13 mouse cellular contexts compared by ENCODE assay signal in genomic region chr8:122264243-122264642, GRCm38 (mm10). TPM values are rescaled to one million over a fixed set of nuclear protein-coding genes. Genes with fewer than 3 reads are reported as not detected.
DNase-seq lines count a peak whose midpoint lies in the region; ATAC-seq and TF ChIP-seq lines count a peak whose summit lies in the region.
"Had no signal": no experiment of that assay in that cellular context is flagged by ENCODE, and none has a peak within 500 bp of the region (broad histone marks: within the 10 kb centered on the region; RNA-seq: fewer than 3 reads in every experiment).

No protein-coding gene starts in this region.

- 31% methylated on average over 9 of the region's 9 CpGs for WGBS in lung, postnatal 0 days

- no peak for TF ChIP-seq EP300 in lung, postnatal 0 days (IDR thresholded peaks at IDR 0.05)

- H3K9ac ChIP-seq in lung, postnatal 0 days (replicated peaks; ENCODE audit: low read depth) = no peak overlapping the region
- H3K9ac ChIP-seq: embryonic facial prominence, embryonic 12.5 days; forebrain, embryonic 15.5 days; heart, embryonic 12.5 days had no signal

- DNase-seq in lung, postnatal 10 days = peak; percentile 42
- no peak for DNase-seq in lung, postnatal 0 days (ENCODE audit: low spot score)
- peak; percentile 11 for DNase-seq in brain, embryonic 14.5 days (ENCODE audit: low read depth)
- peak; percentile 81 to 85 for DNase-seq in cerebellum, postnatal 36 days
- peak; percentile 44 to 49 for DNase-seq in monocyte, adult 2 months (ENCODE audit: low read depth in 1 of 2, low spot score in 2 of 2)
- DNase-seq in ovary, postnatal 14 days (ENCODE audit: low spot score) = no peak
- DNase-seq in adrenal gland, postnatal 14 days = no peak
- DNase-seq in yolk sac, embryonic 10.5 days (ENCODE audit: low spot score) = no peak
- DNase-seq: kidney, postnatal 4 days; spleen, adult 18-20 months had no signal

- no peaks in the 10 kb centered on the region for H3K4me1 ChIP-seq in lung, postnatal 0 days (ENCODE audit: insufficient read depth, low read depth, low read length)

- H3K9me3 ChIP-seq in lung, postnatal 0 days (ENCODE audit: low read length) = no peaks in the 10 kb centered on the region
- H3K9me3 ChIP-seq: embryonic facial prominence, embryonic 12.5 days; forebrain, embryonic 15.5 days; heart, embryonic 12.5 days had no signal

- TF ChIP-seq CTCF in lung, postnatal 0 days (IDR thresholded peaks at IDR 0.05) = no peak
- no peak for TF ChIP-seq CTCF in brain, embryonic 14.5 days (IDR thresholded peaks at IDR 0.05; ENCODE audit: borderline replicate concordance, extremely low read depth, insufficient read depth, insufficient read length)

- TF ChIP-seq POLR2A in brain, embryonic 14.5 days (IDR thresholded peaks at IDR 0.05; ENCODE audit: borderline replicate concordance, extremely low read depth, insufficient read depth, insufficient read length, poor library complexity, severe bottlenecking) = no peak

- H3K27ac ChIP-seq in lung, postnatal 0 days (ENCODE audit: low read length) = no peak overlapping the region
- H3K27ac ChIP-seq: embryonic facial prominence, embryonic 12.5 days; forebrain, embryonic 15.5 days had no signal

- no peaks in the 10 kb centered on the region for H3K27me3 ChIP-seq in lung, postnatal 0 days (replicated peaks; ENCODE audit: insufficient read depth, low read length)
- H3K27me3 ChIP-seq: forebrain, embryonic 15.5 days had no signal

- H3K36me3 ChIP-seq in lung, postnatal 0 days (ENCODE audit: insufficient read depth, low read length) = no peaks in the 10 kb centered on the region
- H3K36me3 ChIP-seq: embryonic facial prominence, embryonic 12.5 days; forebrain, embryonic 15.5 days; heart, embryonic 12.5 days had no signal

- no peak overlapping the region for H3K4me3 ChIP-seq in lung, postnatal 0 days (ENCODE audit: low read depth, low read length)
- H3K4me3 ChIP-seq: embryonic facial prominence, embryonic 12.5 days; forebrain, embryonic 15.5 days; heart, embryonic 12.5 days had no signal

- H3K4me2 ChIP-seq in lung, postnatal 0 days (replicated peaks; ENCODE audit: low read depth, low read length) = no peak overlapping the region
- H3K4me2 ChIP-seq: embryonic facial prominence, embryonic 12.5 days; forebrain, embryonic 15.5 days; heart, embryonic 12.5 days had no signal

- ATAC-seq in lung, postnatal 0 days = no peak
- ATAC-seq: forebrain, embryonic 15.5 days had no signal

RNA-seq across cellular contexts. Expression of gene Zfpm1, which starts 17.7 kb away (rescaled TPM):
- 1.5 and 1.7 TPM in 2 replicates for polyA plus RNA-seq in lung, postnatal 0 days (2015; fragmentation: Nextera tagmentation; extraction: Ambion mirVana)
- polyA plus RNA-seq in brain, embryonic 14.5 days (2012; rRNA removed) = 8.1 and 16.9 TPM in 2 replicates
- total RNA-seq in adrenal gland, postnatal 14 days (2021) = 23.6 and 24.6 TPM in 2 replicates

Comparison
In these comparisons a context has a peak if more than half of its experiments do, and no peak if none do; other contexts are left out.
1. DNase-seq: peak in lung, postnatal 10 days (single experiment), brain, embryonic 14.5 days (single experiment), cerebellum, postnatal 36 days (2 of 2) and monocyte, adult 2 months (2 of 2); none in lung, postnatal 0 days (single experiment), ovary, postnatal 14 days (single experiment), adrenal gland, postnatal 14 days (single experiment) and yolk sac, embryonic 10.5 days (single experiment).